Comparison of ENCODE assay signal across 8 mouse cellular contexts in the genomic region with DNA sequence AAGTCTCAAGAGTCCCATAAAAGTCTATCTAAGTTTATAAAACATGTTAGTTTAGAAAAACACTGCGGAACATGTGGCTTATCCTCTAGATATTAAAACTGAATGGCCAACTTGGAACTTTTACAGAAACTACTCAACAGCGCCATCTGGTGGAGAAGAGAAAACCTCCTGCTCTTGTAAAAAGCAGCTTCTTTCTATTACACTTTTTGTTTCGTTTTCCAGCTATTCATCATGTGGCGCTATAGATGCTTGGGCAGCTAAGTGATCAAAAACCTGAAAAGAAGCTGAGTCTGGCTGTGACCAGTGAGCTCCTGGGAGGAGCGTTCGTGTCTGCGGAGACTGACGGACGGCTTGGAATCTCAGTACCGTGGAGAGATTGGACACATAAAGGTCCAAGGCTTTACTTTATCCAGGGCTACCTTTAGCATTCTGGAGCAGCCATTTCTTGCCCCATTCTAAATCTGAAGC. TPM values are rescaled to one million over a fixed set of nuclear protein-coding genes. Genes with fewer than 3 reads are reported as not detected.
A peak's percentile ranks its signal among the peaks of the same experiment; 100 is the strongest.
DNase-seq lines count a peak whose midpoint lies in the region; ATAC-seq lines count a peak whose summit lies in the region.

No protein-coding gene starts in this region.

- H3K27me3 ChIP-seq in intestine, embryonic 15.5 days (replicated peaks), result no peaks in the 10 kb centered on the region
- no peaks in the 10 kb centered on the region for H3K27me3 ChIP-seq in midbrain, embryonic 14.5 days (ENCODE audit: control insufficient read depth, insufficient read depth, low read length)

- H3K9ac ChIP-seq in intestine, embryonic 15.5 days, result no peak overlapping the region
- H3K9ac ChIP-seq in midbrain, embryonic 14.5 days (replicated peaks; ENCODE audit: low read length), result no peak overlapping the region

- peak; percentile 25; the same call in 1 of the 2 replicates for ATAC-seq in intestine, embryonic 15.5 days
- no peak; the same call in 1 of the 2 replicates for ATAC-seq in midbrain, embryonic 14.5 days (ENCODE audit: low FRiP score, low TSS enrichment)

- H3K4me3 ChIP-seq in intestine, embryonic 15.5 days (replicated peaks), result peak overlapping the region; percentile 26; the same call in 1 of the 2 replicates
- 0 out of 2 replicates have a peak overlapping the region, but pooled peaks have one; percentile 9 for H3K4me3 ChIP-seq in midbrain, embryonic 14.5 days (replicated peaks; ENCODE audit: low read depth, low read length)

- intact Hi-C loops in gastrocnemius, postnatal 36 days (cut with DNase I), result loop anchor here (2.0 kb wide), 1 partner anchor 113 kb away; no protein-coding TSS in a partner anchor
- intact Hi-C loops in left cerebral cortex, postnatal 4 days (cut with DNase I), result loop anchor here (5.0 to 10.0 kb wide), 2 partner anchors 113 to 241 kb away; no protein-coding TSS in a partner anchor

- 44% methylated on average over 10 of the region's 10 CpGs for WGBS in intestine, embryonic 15.5 days
- 21% methylated on average over 10 of the region's 10 CpGs for WGBS in midbrain, embryonic 14.5 days

- peak; percentile 53 to 62 for DNase-seq in urinary bladder, adult 18-20 months (ENCODE audit: low spot score in 2 of 2)
- no peak for DNase-seq in urinary bladder, adult 2 months (ENCODE audit: low spot score)
- peak; percentile 87 for DNase-seq in embryo, embryonic 11 days
- peak; percentile 18 to 69 for DNase-seq in gastrocnemius, postnatal 36 days
- peak; percentile 68 for DNase-seq in left cerebral cortex, postnatal 4 days
- peak; percentile 94 for DNase-seq in midbrain, embryonic 14.5 days
- DNase-seq in spleen, postnatal 36 days (ENCODE audit: low spot score in 2 of 2), result peak; percentile 48 to 60

- H3K36me3 ChIP-seq in intestine, embryonic 15.5 days, result no peaks in the 10 kb centered on the region
- H3K36me3 ChIP-seq in midbrain, embryonic 14.5 days (ENCODE audit: control insufficient read depth, insufficient read depth, low read length), result no peaks in the 10 kb centered on the region

- no peak overlapping the region; the same call in 1 of the 2 replicates for H3K4me2 ChIP-seq in intestine, embryonic 15.5 days (replicated peaks)
- H3K4me2 ChIP-seq in midbrain, embryonic 14.5 days (ENCODE audit: low read length), result peak overlapping the region; percentile 44

- no peak overlapping the region for H3K27ac ChIP-seq in intestine, embryonic 15.5 days
- no peak overlapping the region for H3K27ac ChIP-seq in midbrain, embryonic 14.5 days (replicated peaks; ENCODE audit: low read depth, low read length)

- H3K4me1 ChIP-seq in intestine, embryonic 15.5 days (replicated peaks), result no peaks in the 10 kb centered on the region
- no peaks in the 10 kb centered on the region for H3K4me1 ChIP-seq in midbrain, embryonic 14.5 days (ENCODE audit: control insufficient read depth, insufficient read depth, low read length)

- H3K9me3 ChIP-seq in intestine, embryonic 15.5 days, result no peaks in the 10 kb centered on the region
- no peaks in the 10 kb centered on the region for H3K9me3 ChIP-seq in midbrain, embryonic 14.5 days (ENCODE audit: control insufficient read depth, low read length)

RNA-seq across cellular contexts. Expression of gene 2510009E07Rik, which starts 33.5 kb away (rescaled TPM):
- polyA plus RNA-seq in urinary bladder, adult 2 months (2012; rRNA removed), result 14.1 and 18.9 TPM in 2 replicates
- 10 to 100 TPM; 21.3 to 21.6 TPM for total RNA-seq in gastrocnemius, postnatal 36 days (2021)
- 17.6 and 17.9 TPM in 2 replicates for polyA plus RNA-seq in intestine, embryonic 15.5 days (2015; fragmentation: Nextera tagmentation; extraction: Ambion mirVana)
- 10 to 100 TPM; 68.9 to 81.0 TPM for total RNA-seq in left cerebral cortex, postnatal 4 days (2021)
- polyA plus RNA-seq in midbrain, embryonic 14.5 days (2014; fragmentation: Nextera tagmentation; extraction: Ambion mirVana), result 49.8 and 73.9 TPM in 2 replicates

RNA-seq across cellular contexts. Expression of gene Ehhadh, which starts 59.7 kb away (rescaled TPM):
- 11.6 and 13.5 TPM in 2 replicates for polyA plus RNA-seq in urinary bladder, adult 2 months (2012; rRNA removed)
- total RNA-seq in gastrocnemius, postnatal 36 days (2021), result 1 to 10 TPM; 3.1 to 7.5 TPM
- polyA plus RNA-seq in intestine, embryonic 15.5 days (2015; fragmentation: Nextera tagmentation; extraction: Ambion mirVana), result 9.7 and 11.4 TPM in 2 replicates
- total RNA-seq in left cerebral cortex, postnatal 4 days (2021), result 1 to 10 TPM; 1.1 to 1.5 TPM
- polyA plus RNA-seq in midbrain, embryonic 14.5 days (2014; fragmentation: Nextera tagmentation; extraction: Ambion mirVana), result 1.2 and 1.6 TPM in 2 replicates
